Mouse (Mus musculus): ENCODE data around the gene 2310057J18Rik. TPM values are rescaled to one million over a fixed set of nuclear protein-coding genes. Genes with fewer than 3 reads are reported as not detected.
"Not testable (repeated sequence)": the region's sequence is repeated elsewhere in the genome, so short reads cannot be mapped to it uniquely, and the experiment has no call there.

2310057J18Rik gene
- polyA plus RNA-seq (2015; fragmentation: Nextera tagmentation; extraction: Ambion mirVana): not detected in 2 replicates

DNA sequence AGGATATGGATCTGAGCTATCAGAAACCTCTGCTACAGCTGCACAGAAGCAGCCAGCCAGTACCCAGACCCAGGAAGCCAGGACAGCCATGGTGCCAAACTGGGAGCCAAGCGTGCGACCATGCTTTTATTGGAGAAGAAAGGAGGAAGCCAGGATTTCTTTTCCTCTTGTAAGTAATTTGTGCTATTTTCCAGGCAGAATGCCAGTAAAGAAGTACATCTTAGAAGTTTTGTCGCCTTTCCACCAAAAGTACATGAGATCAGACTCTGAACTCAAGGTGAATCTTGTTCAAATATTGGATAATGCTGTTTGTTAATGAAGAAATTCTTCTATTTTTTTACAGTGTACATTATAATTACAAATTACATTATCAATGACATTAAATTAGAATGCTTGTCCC lies at the start of gene 2310057J18Rik:
Gene 2310057J18Rik (minus strand): TSS at position 101 of the 400 bp plus-strand sequence.
- H3K4me3 ChIP-seq: no peak within 1 kb of the TSS
- H3K9ac ChIP-seq: no peak within 1 kb of the TSS
- ATAC-seq (ENCODE audit: insufficient number of reproducible peaks, insufficient read depth, low FRiP score, low TSS enrichment, low read depth): no peak
- no peaks in the 10 kb centered on the region for H3K9me3 ChIP-seq
- no peaks in the 10 kb centered on the region for H3K4me1 ChIP-seq
- H3K36me3 ChIP-seq: no peaks in the 10 kb centered on the region
- H3K27ac ChIP-seq: no peak within 1 kb of the TSS
- no peak within 1 kb of the TSS for H3K4me2 ChIP-seq
- WGBS: 82% methylated on average over 3 of the region's 3 CpGs
- no peaks in the 10 kb centered on the region for H3K27me3 ChIP-seq

DNA sequence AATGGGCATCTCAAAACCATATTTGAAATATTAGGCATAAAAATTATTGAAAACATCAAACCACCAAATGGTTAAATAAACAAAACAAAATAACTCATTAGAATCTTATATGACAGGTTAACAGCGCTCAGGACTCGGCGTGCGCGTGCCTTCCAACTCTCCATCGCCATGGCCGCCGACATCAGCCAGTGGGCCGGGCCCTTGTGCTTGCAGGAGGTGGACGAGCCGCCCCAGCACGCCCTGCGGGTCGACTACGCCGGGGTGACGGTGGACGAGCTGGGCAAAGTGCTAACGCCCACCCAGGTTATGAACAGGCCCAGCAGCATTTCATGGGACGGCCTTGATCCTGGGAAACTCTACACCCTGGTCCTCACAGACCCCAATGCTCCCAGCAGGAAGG lies 43.9 kb upstream of the 2310057J18Rik start:
- H3K4me1 ChIP-seq; H3K36me3 ChIP-seq; H3K9ac ChIP-seq; H3K4me2 ChIP-seq; H3K27ac ChIP-seq; ATAC-seq (ENCODE audit: insufficient number of reproducible peaks, insufficient read depth, low FRiP score, low TSS enrichment, low read depth); H3K9me3 ChIP-seq; H3K4me3 ChIP-seq; H3K27me3 ChIP-seq: not testable (repeated sequence)
- WGBS: 96% methylated on average over 11 of the region's 20 CpGs

GRCm38 (mm10) chr10:29019496-29020270 lies 33.6 kb upstream of the 2310057J18Rik start:
- no peak overlapping the region for H3K27ac ChIP-seq
- no peaks in the 10 kb centered on the region for H3K36me3 ChIP-seq
- no peak overlapping the region for H3K9ac ChIP-seq
- no peak overlapping the region for H3K4me2 ChIP-seq
- no peaks in the 10 kb centered on the region for H3K27me3 ChIP-seq
- no peak overlapping the region for H3K4me3 ChIP-seq
- 75% methylated on average over 7 of the region's 7 CpGs for WGBS
- no peak for ATAC-seq (ENCODE audit: insufficient number of reproducible peaks, insufficient read depth, low FRiP score, low TSS enrichment, low read depth)
- no peaks in the 10 kb centered on the region for H3K9me3 ChIP-seq
- no peaks in the 10 kb centered on the region for H3K4me1 ChIP-seq

- Histone ChIP-seq H3K9me3 (no peaks in the 10 kb centered on the region), H3K9ac (no peak overlapping the region), H3K36me3 (no peaks in the 10 kb centered on the region), H3K4me1 (no peaks in the 10 kb centered on the region), H3K4me2 (no peak overlapping the region), H3K27me3 (no peaks in the 10 kb centered on the region), H3K4me3 (no peak overlapping the region), H3K27ac (no peak overlapping the region)
- ATAC-seq (ENCODE audit: insufficient number of reproducible peaks, insufficient read depth, low FRiP score, low TSS enrichment, low read depth): no peak
Observed at GRCm38 (mm10) chr10:28997776-28998175, 11.7 kb upstream of the 2310057J18Rik start.

GRCm38 (mm10) chr10:28988990-28989389 lies 2.9 kb upstream of the 2310057J18Rik start:
- Histone ChIP-seq H3K4me3 (no peak overlapping the region), H3K36me3 (no peaks in the 10 kb centered on the region), H3K4me1 (no peaks in the 10 kb centered on the region), H3K9ac (no peak overlapping the region), H3K9me3 (no peaks in the 10 kb centered on the region), H3K27ac (no peak overlapping the region), H3K27me3 (no peaks in the 10 kb centered on the region), H3K4me2 (no peak overlapping the region)
- ATAC-seq (ENCODE audit: insufficient number of reproducible peaks, insufficient read depth, low FRiP score, low TSS enrichment, low read depth): no peak
- 78% methylated on average over 2 of the region's 2 CpGs for WGBS

DNA sequence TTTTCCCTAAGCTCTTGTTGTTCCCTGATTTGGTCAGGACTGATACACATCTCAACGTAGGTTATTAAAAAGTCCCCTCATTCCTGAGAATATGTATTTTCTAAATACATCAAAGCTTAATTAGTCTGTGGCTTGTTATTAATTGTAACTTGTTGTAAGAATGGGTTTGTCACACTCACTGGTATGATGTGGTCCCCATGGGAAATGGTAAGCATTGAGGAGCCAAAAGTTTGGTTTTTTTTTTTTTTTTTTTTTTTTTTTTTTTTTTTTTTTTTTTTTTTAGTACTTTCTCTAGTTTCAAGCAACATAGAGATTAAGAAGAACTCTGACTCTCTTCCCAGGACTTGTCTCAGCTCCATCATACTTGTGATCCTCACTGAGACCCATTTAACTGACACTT lies 17.9 kb downstream of the 2310057J18Rik start:
- no peak overlapping the region for H3K4me2 ChIP-seq
- no peaks in the 10 kb centered on the region for H3K36me3 ChIP-seq
- H3K9me3 ChIP-seq: no peaks in the 10 kb centered on the region
- H3K27me3 ChIP-seq: no peaks in the 10 kb centered on the region
- no peak overlapping the region for H3K9ac ChIP-seq
- H3K27ac ChIP-seq: no peak overlapping the region
- no peak overlapping the region for H3K4me3 ChIP-seq
- ATAC-seq (ENCODE audit: insufficient number of reproducible peaks, insufficient read depth, low FRiP score, low TSS enrichment, low read depth): no peak
- H3K4me1 ChIP-seq: no peaks in the 10 kb centered on the region
- 78% methylated on average over 1 of the region's 1 CpGs for WGBS

DNA sequence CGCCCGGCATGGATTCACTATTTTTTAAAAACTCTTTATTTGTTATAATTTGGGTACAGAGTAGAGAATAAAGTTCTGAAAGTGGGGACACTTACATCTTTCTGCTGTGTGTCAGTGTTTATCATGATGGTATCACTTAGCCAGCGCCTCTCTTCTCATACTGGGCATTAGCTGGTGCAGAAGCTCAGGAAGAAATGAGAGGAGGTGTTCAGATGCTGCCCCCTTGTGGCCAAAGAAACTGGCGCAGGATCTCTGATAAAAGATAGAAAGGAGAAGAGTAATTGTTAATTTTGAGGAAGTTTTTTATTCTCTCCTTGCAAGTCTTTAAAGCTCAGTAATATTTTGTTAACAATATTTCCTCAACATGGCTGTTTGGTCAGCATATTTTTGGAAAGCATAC lies 31.0 kb downstream of the 2310057J18Rik start:
- Histone ChIP-seq H3K9me3 (no peaks in the 10 kb centered on the region), H3K4me1 (no peaks in the 10 kb centered on the region), H3K27me3 (no peaks in the 10 kb centered on the region), H3K36me3 (no peaks in the 10 kb centered on the region), H3K27ac (no peak overlapping the region), H3K9ac (no peak overlapping the region), H3K4me3 (no peak overlapping the region), H3K4me2 (no peak overlapping the region)
- 49% methylated on average over 4 of the region's 4 CpGs for WGBS
- no peak for ATAC-seq (ENCODE audit: insufficient number of reproducible peaks, insufficient read depth, low FRiP score, low TSS enrichment, low read depth)

DNA sequence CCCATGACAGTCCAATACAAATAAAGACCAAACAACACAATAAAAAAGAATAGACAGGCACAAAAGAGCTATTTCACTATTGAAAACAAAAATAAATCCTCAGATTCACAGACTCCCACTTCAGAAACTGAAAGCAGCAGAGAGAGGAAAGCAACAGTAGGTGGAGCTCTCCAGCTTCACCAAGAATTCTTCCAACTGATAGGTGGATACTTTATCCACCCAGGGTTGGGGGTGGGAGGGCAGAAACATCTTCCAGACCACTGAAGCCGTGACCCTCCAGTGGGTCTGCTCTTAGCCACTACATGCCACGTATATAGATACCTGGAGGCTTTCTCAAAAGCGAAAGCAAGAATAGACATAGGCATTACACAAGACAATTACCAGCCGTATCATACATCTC lies 31.6 kb downstream of the 2310057J18Rik start:
- 64% methylated on average over 4 of the region's 4 CpGs for WGBS
- Histone ChIP-seq H3K27ac (no peak overlapping the region), H3K4me1 (no peaks in the 10 kb centered on the region), H3K36me3 (no peaks in the 10 kb centered on the region), H3K4me2 (no peak overlapping the region), H3K4me3 (no peak overlapping the region), H3K9me3 (no peaks in the 10 kb centered on the region), H3K27me3 (no peaks in the 10 kb centered on the region), H3K9ac (no peak overlapping the region)
- no peak for ATAC-seq (ENCODE audit: insufficient number of reproducible peaks, insufficient read depth, low FRiP score, low TSS enrichment, low read depth)

Other genes with a start within 250 kb of the 2310057J18Rik start
- gene Soga3, start 157.5 kb upstream of the 2310057J18Rik start, polyA plus RNA-seq (2015; fragmentation: Nextera tagmentation; extraction: Ambion mirVana): 3.8 and 9.0 TPM in 2 replicates
- gene Gm49353, start 212.7 kb upstream of the 2310057J18Rik start, polyA plus RNA-seq (2015; fragmentation: Nextera tagmentation; extraction: Ambion mirVana): 0.98 and 2.1 TPM in 2 replicates
- gene 9330159F19Rik, start 225.3 kb upstream of the 2310057J18Rik start, polyA plus RNA-seq (2015; fragmentation: Nextera tagmentation; extraction: Ambion mirVana): 0.89 and 1.1 TPM in 2 replicates